Mouse (Mus musculus) stomach, postnatal 0 days (tissue): ENCODE measurements around the gene Fbxw24.

ENCODE experiments used
- CTCF ChIP-seq: IDR thresholded peaks from 2 replicates; pipeline ENCODE4 v1.5.1; 2016; ENCODE audit warnings: antibody characterized with exemption, low read depth, mild to moderate bottlenecking, moderate library complexity
- EP300 ChIP-seq: optimal IDR thresholded peaks from 2 replicates; pipeline ENCODE3; 2016; ENCODE audit warnings: antibody characterized with exemption

DNA sequence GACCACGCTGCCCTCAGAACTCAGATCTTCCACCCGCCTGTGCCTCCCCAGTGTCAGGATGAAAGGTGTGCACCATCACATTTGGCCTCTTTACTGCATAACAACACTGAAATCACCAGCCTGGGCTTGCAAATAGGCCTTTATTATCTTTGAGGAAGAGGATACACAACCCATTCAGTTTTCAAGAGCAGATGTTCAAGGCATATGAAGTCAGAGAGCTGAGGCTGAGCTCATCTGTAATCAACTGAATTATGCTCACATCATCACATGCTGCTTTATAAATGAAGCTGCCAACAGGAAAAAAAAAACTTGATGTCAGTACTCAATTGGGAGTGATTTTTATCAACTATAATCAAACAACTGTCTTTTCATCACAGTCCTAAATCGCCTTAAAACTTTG lies 73.4 kb downstream of the Fbxw24 start:
- no peak for TF ChIP-seq EP300
- no peak for TF ChIP-seq CTCF
